Mouse (Mus musculus) liver, postnatal 0 days (tissue): ENCODE results near the gene Ddx21. TPM values are rescaled to one million over a fixed set of nuclear protein-coding genes. Genes with fewer than 3 reads are reported as not detected.
A peak's percentile ranks its signal among the peaks of the same experiment; 100 is the strongest.

Source experiments
- ATAC-seq: fragments of 200-750 bp; cut with Nextera tagmentation; 2 replicates; pipeline ENCODE4 v1.8.0; 2017; ENCODE audit warnings: mild to moderate bottlenecking, moderate library complexity
- DNase-seq: peaks from one replicate; pipeline ENCODE4 v3.0.0-alpha.2; 2016
- H3K27ac ChIP-seq: fragments of 300-500 bp; sonication (generic); 2 replicates; pipeline ENCODE4 v1.5.1; 2014; ENCODE audit warnings: antibody characterized with exemption, moderate library complexity, mild to moderate bottlenecking, low read depth
- H3K27me3 ChIP-seq: fragments of 300-500 bp; sonication (generic); 2 replicates; pipeline ENCODE4 v1.6.1; 2014; ENCODE audit warnings: low read length, control low read depth, mixed read lengths; ENCODE audit not compliant: insufficient read depth
- H3K36me3 ChIP-seq: fragments of 300-500 bp; sonication (generic); replicated peaks from 2 replicates; pipeline ENCODE4 v1.6.1; 2014; ENCODE audit warnings: mild to moderate bottlenecking, control low read depth, low read length, moderate library complexity, mixed read lengths; ENCODE audit not compliant: insufficient read depth
- H3K4me1 ChIP-seq: fragments of 300-500 bp; sonication (generic); 2 replicates; pipeline ENCODE4 v1.6.1; 2014; ENCODE audit warnings: antibody characterized with exemption, mild to moderate bottlenecking, control low read depth; ENCODE audit not compliant: insufficient read depth
- H3K4me2 ChIP-seq: fragments of 300-500 bp; sonication (generic); 2 replicates; pipeline ENCODE4 v1.6.1; 2014; ENCODE audit warnings: low read depth, mild to moderate bottlenecking, low read length, moderate library complexity, mixed read lengths
- H3K4me3 ChIP-seq: fragments of 300-500 bp; sonication (generic); 2 replicates; pipeline ENCODE4 v1.5.1; 2014; ENCODE audit warnings: low read depth, low read length
- H3K9ac ChIP-seq: fragments of 300-500 bp; sonication (generic); replicated peaks from 2 replicates; pipeline ENCODE4 v1.6.1; 2014; ENCODE audit warnings: mild to moderate bottlenecking, moderate library complexity
- H3K9me3 ChIP-seq: fragments of 300-500 bp; sonication (generic); 2 replicates; pipeline ENCODE4 v1.6.1; 2016; ENCODE audit warnings: mild to moderate bottlenecking, control low read depth, low read length, mixed read lengths
- CTCF ChIP-seq: sonication (generic); IDR thresholded peaks from 2 replicates; pipeline ENCODE4 v1.5.1; 2016; ENCODE audit warnings: antibody characterized with exemption, low read depth
- EP300 ChIP-seq: IDR thresholded peaks from 2 replicates; pipeline ENCODE4 v1.6.1; 2016; ENCODE audit warnings: antibody characterized with exemption, low read depth, mild to moderate bottlenecking
- WGBS: fragments of 180-500 bp; shearing (Covaris S2); extraction: QIAGEN DNeasy Blood & Tissue Kit; methylation state at CpG from one replicate; pipeline ENCODE4 v1.1.7; 2014; ENCODE audit not compliant: insufficient replicate concordance; 5-methylcytosine and 5-hydroxymethylcytosine counted together
- polyA plus RNA-seq: library from polyadenylated mRNA; unstranded; fragments of >200 nt; fragmentation: Nextera tagmentation; extraction: Ambion mirVana; gene quantifications from 2 replicates; pipeline ENCODE4 v1.2.1, GENCODE M21; 2015

Ddx21 gene
- polyA plus RNA-seq, 1 experiment from 2014 or later = 8.3 TPM

- Histone ChIP-seq H3K4me3 (no peak overlapping the region), H3K4me2 (peak overlapping the region; percentile 22; the same call in 1 of the 2 replicates), H3K36me3 (no peaks in the 10 kb centered on the region), H3K27me3 (no peaks in the 10 kb centered on the region), H3K4me1 (peaks cover 19% of the 10 kb centered on the region), H3K9ac (no peak overlapping the region), H3K9me3 (no peaks in the 10 kb centered on the region), H3K27ac (peak overlapping the region; percentile 87)
- ATAC-seq (no peak), DNase-seq (no peak)
- TF ChIP-seq CTCF = no peak; the same call in 1 of the 2 replicates
- no peak for TF ChIP-seq EP300
- WGBS = 81% methylated on average over 4 of the region's 4 CpGs
Observed at GRCm38 (mm10) chr10:62544316-62544715, 57.8 kb downstream of the Ddx21 start.

GRCm38 (mm10) chr10:62543399-62543808, 58.7 kb downstream of the Ddx21 start:
- no peak overlapping the region for H3K4me3 ChIP-seq
- DNase-seq (peak; percentile 71), ATAC-seq (peak; percentile 84)
- H3K4me1 ChIP-seq = peaks cover 19% of the 10 kb centered on the region
- WGBS = 37% methylated on average over 12 of the region's 12 CpGs
- H3K27ac ChIP-seq = peak overlapping the region; percentile 87
- H3K9me3 ChIP-seq = no peaks in the 10 kb centered on the region
- H3K27me3 ChIP-seq = no peaks in the 10 kb centered on the region
- no peak overlapping the region for H3K9ac ChIP-seq
- no peaks in the 10 kb centered on the region for H3K36me3 ChIP-seq
- TF ChIP-seq CTCF = no peak
- 0 out of 2 replicates have a peak, but pooled peaks have one; percentile 24 for TF ChIP-seq EP300
- peak overlapping the region; percentile 35 for H3K4me2 ChIP-seq

DNA sequence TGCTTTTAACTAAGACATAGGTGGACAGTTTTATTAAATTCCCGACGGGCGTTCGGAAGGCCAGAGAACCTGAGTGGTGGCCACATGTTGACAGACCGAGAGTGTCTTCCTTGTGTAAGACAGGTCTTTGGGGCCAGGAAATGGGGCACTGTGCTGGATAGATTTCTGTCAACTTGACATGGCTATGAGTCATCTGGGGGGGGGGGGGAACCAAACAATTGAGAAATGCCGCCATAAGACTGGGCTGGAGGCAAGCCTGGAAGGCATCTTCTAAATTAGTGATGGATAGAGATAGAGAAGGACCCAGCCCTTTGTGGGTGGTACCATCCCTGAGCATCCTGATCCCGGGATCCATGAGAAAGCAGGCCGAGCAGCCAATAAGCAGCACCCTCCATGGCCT, 59.2 kb downstream of the Ddx21 start:
- H3K4me2 ChIP-seq = peak overlapping the region; percentile 35
- H3K9ac ChIP-seq = no peak overlapping the region
- 62% methylated on average over 7 of the region's 8 CpGs for WGBS
- peak overlapping the region; percentile 87 for H3K27ac ChIP-seq
- H3K27me3 ChIP-seq = no peaks in the 10 kb centered on the region
- TF ChIP-seq CTCF (no peak), EP300 (no peak)
- no peaks in the 10 kb centered on the region for H3K9me3 ChIP-seq
- ATAC-seq (peak; percentile 16; the same call in 1 of the 2 replicates), DNase-seq (peak; percentile 40)
- no peaks in the 10 kb centered on the region for H3K36me3 ChIP-seq
- peaks cover 19% of the 10 kb centered on the region for H3K4me1 ChIP-seq
- no peak overlapping the region for H3K4me3 ChIP-seq

DNA sequence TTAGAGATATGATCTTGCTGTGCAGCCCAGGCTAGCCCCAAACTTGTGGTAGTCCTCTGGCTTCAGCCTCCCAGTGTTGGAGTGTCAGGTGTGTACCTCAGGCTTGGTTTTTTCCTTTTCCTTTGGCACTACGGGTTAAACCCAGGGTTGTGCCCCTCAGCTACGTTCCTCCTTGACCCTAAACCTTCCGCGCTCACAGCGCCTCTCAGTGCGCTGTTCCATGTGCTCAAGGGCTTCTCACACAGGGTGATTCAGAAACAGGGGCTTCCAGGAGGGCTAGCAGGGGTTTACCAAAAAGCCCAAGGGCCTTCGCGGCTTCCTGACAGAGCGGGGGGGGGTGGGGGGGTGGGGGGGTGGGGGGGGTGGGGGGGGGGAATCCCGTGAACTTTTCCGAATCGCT, 59.6 kb downstream of the Ddx21 start:
- WGBS = 84% methylated on average over 12 of the region's 12 CpGs
- peaks cover 19% of the 10 kb centered on the region for H3K4me1 ChIP-seq
- DNase-seq (no peak), ATAC-seq (no peak)
- H3K27ac ChIP-seq = peak overlapping the region; percentile 64; the same call in 1 of the 2 replicates
- H3K4me3 ChIP-seq = no peak overlapping the region
- no peaks in the 10 kb centered on the region for H3K27me3 ChIP-seq
- no peak overlapping the region for H3K9ac ChIP-seq
- no peak overlapping the region for H3K4me2 ChIP-seq
- no peaks in the 10 kb centered on the region for H3K9me3 ChIP-seq
- no peaks in the 10 kb centered on the region for H3K36me3 ChIP-seq
- no peak for TF ChIP-seq CTCF
- TF ChIP-seq EP300 = no peak

DNA sequence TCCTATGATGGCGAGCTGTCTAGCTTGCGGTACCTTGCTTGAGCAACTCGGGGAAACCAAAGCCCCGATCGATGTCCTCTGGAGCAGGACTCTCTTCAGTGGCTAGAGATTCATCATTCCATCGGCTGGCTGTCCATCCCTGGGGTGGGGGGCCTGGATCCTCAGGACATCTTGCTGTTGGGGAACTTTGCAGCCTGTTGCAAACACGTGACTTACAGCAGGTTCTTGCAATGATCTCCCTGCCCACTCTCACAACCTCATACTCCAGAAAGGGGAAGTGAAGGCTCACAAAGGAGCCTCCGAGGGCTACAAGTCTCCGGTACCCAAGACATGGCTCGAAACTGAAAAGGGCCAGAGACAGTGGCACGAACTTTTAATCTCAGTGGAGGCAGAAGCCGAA, 60.6 kb downstream of the Ddx21 start:
- Histone ChIP-seq H3K4me2 (peak overlapping the region; percentile 32; the same call in 1 of the 2 replicates), H3K4me3 (no peak overlapping the region), H3K27me3 (no peaks in the 10 kb centered on the region), H3K27ac (peak overlapping the region; percentile 66), H3K9me3 (no peaks in the 10 kb centered on the region), H3K4me1 (peaks cover 19% of the 10 kb centered on the region), H3K9ac (no peak overlapping the region), H3K36me3 (no peaks in the 10 kb centered on the region)
- ATAC-seq = no peak
- 53% methylated on average over 12 of the region's 12 CpGs for WGBS
- peak; percentile 34 for DNase-seq
- TF ChIP-seq EP300 (no peak), CTCF (no peak)

DNA sequence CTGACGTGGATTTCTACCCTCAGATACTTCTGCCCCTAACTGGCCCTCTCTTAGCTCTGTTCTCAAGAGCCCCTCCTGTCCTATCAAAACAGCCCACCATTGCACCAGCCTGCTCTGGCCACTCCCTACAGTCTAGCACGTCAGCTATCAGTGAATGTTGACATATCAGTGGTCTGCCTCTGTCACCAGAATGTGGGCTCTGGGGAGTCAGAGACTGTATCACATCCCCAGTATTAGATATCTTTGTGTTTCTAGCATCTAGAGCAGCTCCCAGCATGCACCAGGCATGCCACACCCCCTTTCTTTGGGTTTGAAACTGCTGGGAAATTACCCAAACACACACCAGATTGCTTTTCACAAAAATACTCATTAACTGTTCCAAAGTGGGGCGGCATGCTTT, 61.3 kb downstream of the Ddx21 start:
- 48% methylated on average over 3 of the region's 3 CpGs for WGBS
- Histone ChIP-seq H3K27ac (no peak overlapping the region), H3K4me3 (no peak overlapping the region), H3K36me3 (no peaks in the 10 kb centered on the region), H3K9ac (no peak overlapping the region), H3K9me3 (no peaks in the 10 kb centered on the region), H3K4me1 (peaks cover 19% of the 10 kb centered on the region), H3K4me2 (no peak overlapping the region), H3K27me3 (no peaks in the 10 kb centered on the region)
- no peak for DNase-seq
- TF ChIP-seq CTCF (no peak), EP300 (no peak)
- no peak for ATAC-seq

DNA sequence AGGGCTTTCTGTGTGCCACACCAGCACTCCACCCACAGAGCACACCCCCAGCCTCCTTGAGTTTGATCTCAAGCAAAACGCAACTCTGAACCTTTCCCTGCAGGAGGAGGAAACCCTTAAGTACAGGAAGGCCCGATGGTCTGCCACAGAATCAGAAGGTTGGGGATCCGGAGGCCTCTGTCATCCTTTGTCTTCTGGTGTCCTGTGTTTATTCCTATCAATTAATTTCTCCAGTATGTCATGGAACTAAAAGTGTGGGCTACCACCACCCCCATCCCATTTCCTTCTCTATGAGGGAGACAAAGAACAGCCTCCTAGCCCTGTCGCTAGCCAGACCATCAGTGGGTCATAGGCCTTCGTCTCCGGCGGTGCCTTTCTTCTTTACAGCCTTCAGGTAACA, 67.6 kb downstream of the Ddx21 start:
- H3K36me3 ChIP-seq = no peaks in the 10 kb centered on the region
- H3K4me3 ChIP-seq = no peak overlapping the region
- TF ChIP-seq CTCF (no peak), EP300 (no peak)
- H3K27me3 ChIP-seq = no peaks in the 10 kb centered on the region
- H3K27ac ChIP-seq = no peak overlapping the region
- H3K4me2 ChIP-seq = no peak overlapping the region
- WGBS = 76% methylated on average over 7 of the region's 7 CpGs
- no peaks in the 10 kb centered on the region for H3K9me3 ChIP-seq
- no peaks in the 10 kb centered on the region for H3K4me1 ChIP-seq
- ATAC-seq = no peak
- H3K9ac ChIP-seq = no peak overlapping the region
- no peak for DNase-seq
